Mouse (Mus musculus) heart, adult 2 months (tissue): Measurements from ENCODE around the gene Inka2.

Experiments
- CTCF ChIP-seq: fragments of 200-600 bp; IDR thresholded peaks from 2 replicates; pipeline ENCODE4 v1.8.1; 2022; ENCODE audit warnings: antibody characterized with exemption, mild to moderate bottlenecking, moderate library complexity
- POLR2A ChIP-seq: fragments of 200-500 bp; IDR thresholded peaks from 2 replicates; pipeline ENCODE4 v1.6.1; 2011; ENCODE audit warnings: mild to moderate bottlenecking, low read depth, low read length, control low read depth; ENCODE audit not compliant: insufficient read depth

GRCm38 (mm10) chr3:105768529-105768928, 64.1 kb downstream of the Inka2 start:
- peak; percentile 22 for TF ChIP-seq CTCF
- no peak for TF ChIP-seq POLR2A
